18 mouse cellular contexts compared by ENCODE assay signal in the genomic region with DNA sequence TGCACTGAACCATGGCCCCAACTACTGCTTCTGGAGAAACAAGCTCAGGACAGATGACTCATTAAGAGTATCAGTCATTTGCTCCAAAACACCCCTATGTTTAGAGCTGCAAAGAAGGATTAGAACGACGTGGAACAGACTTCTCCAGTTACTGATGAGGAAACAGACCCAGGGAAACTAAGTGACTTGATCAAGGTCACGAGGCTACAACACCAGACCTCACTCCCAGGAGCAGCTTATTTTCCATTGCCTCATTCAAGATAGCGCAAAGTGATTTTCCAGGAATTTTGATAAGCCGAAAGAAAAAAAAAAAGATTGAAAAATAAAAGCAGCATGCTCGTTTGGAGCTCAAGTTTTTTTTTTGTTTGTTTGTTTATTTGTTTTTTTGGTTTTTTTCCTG. TPM values are rescaled to one million over a fixed set of nuclear protein-coding genes. Genes with fewer than 3 reads are reported as not detected.
A peak's percentile ranks its signal among the peaks of the same experiment; 100 is the strongest.
DNase-seq lines count a peak whose midpoint lies in the region; ATAC-seq and TF ChIP-seq lines count a peak whose summit lies in the region.
"Had no signal": no experiment of that assay in that cellular context is flagged by ENCODE, and none has a peak within 500 bp of the region (broad histone marks: within the 10 kb centered on the region; RNA-seq: fewer than 3 reads in every experiment).

No protein-coding gene starts in this region.

- no peaks in the 10 kb centered on the region for H3K9me3 ChIP-seq in forebrain, embryonic 13.5 days (replicated peaks)
- no peaks in the 10 kb centered on the region for H3K9me3 ChIP-seq in forebrain, embryonic 15.5 days
- no peaks in the 10 kb centered on the region for H3K9me3 ChIP-seq in hindbrain, embryonic 12.5 days (replicated peaks)
- no peaks in the 10 kb centered on the region for H3K9me3 ChIP-seq in hindbrain, embryonic 16.5 days (ENCODE audit: control insufficient read depth, low read length)
- no peaks in the 10 kb centered on the region for H3K9me3 ChIP-seq in heart, postnatal 0 days (replicated peaks; ENCODE audit: control insufficient read depth, low read length)
- H3K9me3 ChIP-seq: neural tube, embryonic 12.5 days had no signal

- H3K27ac ChIP-seq in forebrain, embryonic 13.5 days, result no peak overlapping the region
- no peak overlapping the region for H3K27ac ChIP-seq in forebrain, embryonic 15.5 days (replicated peaks)
- H3K27ac ChIP-seq in hindbrain, embryonic 12.5 days, result no peak overlapping the region
- H3K27ac ChIP-seq in hindbrain, embryonic 16.5 days (ENCODE audit: low read depth, low read length), result no peak overlapping the region
- H3K27ac ChIP-seq in heart, postnatal 0 days (ENCODE audit: low read depth), result peak overlapping the region; percentile 96

- peaks cover 20% of the 10 kb centered on the region for H3K36me3 ChIP-seq in forebrain, embryonic 13.5 days (ENCODE audit: poor library complexity, severe bottlenecking)
- H3K36me3 ChIP-seq in forebrain, embryonic 15.5 days, result peaks cover 12% of the 10 kb centered on the region; the same call in 1 of the 2 replicates
- H3K36me3 ChIP-seq in hindbrain, embryonic 12.5 days, result peaks cover 7% of the 10 kb centered on the region
- H3K36me3 ChIP-seq in hindbrain, embryonic 16.5 days (ENCODE audit: control insufficient read depth, insufficient read depth, low read length), result 0 out of 2 replicates have a peak, but pooled peaks cover 2% of the 10 kb centered on the region
- peaks cover 11% of the 10 kb centered on the region for H3K36me3 ChIP-seq in heart, postnatal 0 days (replicated peaks; ENCODE audit: control insufficient read depth, insufficient read depth, low read length)

- DNase-seq in 416B (ENCODE audit: low read depth), result peak; percentile 12
- DNase-seq in heart, postnatal 0 days (ENCODE audit: low spot score), result peak; percentile 61
- no peak for DNase-seq in urinary bladder, postnatal 10 days (ENCODE audit: low spot score)
- no peak for DNase-seq in adrenal gland, adult 18-20 months (ENCODE audit: low spot score in 2 of 2)
- DNase-seq: adrenal gland, postnatal 36 days; cerebellum, postnatal 25 days; gastrocnemius, postnatal 25 days; lung, adult 2 months; midbrain, embryonic 14.5 days had no signal

- H3K4me2 ChIP-seq in forebrain, embryonic 13.5 days, result 0 out of 2 replicates have a peak overlapping the region, but pooled peaks have one; percentile 5
- no peak overlapping the region for H3K4me2 ChIP-seq in forebrain, embryonic 15.5 days (replicated peaks)
- H3K4me2 ChIP-seq in hindbrain, embryonic 12.5 days (replicated peaks), result 0 out of 2 replicates have a peak overlapping the region, but pooled peaks have one; percentile 15
- no peak overlapping the region for H3K4me2 ChIP-seq in hindbrain, embryonic 16.5 days (ENCODE audit: low read length)
- H3K4me2 ChIP-seq in heart, postnatal 0 days (ENCODE audit: low read depth, low read length), result no peak overlapping the region; the same call in 1 of the 2 replicates

- TF ChIP-seq EP300 in heart, postnatal 0 days (IDR thresholded peaks at IDR 0.05; ENCODE audit: low read depth), result peak; percentile 72; the same call in 1 of the 2 replicates

- H3K9ac ChIP-seq in forebrain, embryonic 13.5 days, result no peak overlapping the region
- no peak overlapping the region for H3K9ac ChIP-seq in forebrain, embryonic 15.5 days (replicated peaks)
- H3K9ac ChIP-seq in hindbrain, embryonic 12.5 days, result no peak overlapping the region
- no peak overlapping the region for H3K9ac ChIP-seq in hindbrain, embryonic 16.5 days (ENCODE audit: low read depth, low read length)
- no peak overlapping the region for H3K9ac ChIP-seq in heart, postnatal 0 days (replicated peaks; ENCODE audit: low read depth, low read length)

- ATAC-seq in forebrain, embryonic 13.5 days, result no peak
- ATAC-seq in forebrain, embryonic 15.5 days (replicated peaks), result no peak
- ATAC-seq in hindbrain, embryonic 12.5 days (ENCODE audit: low FRiP score), result no peak
- no peak for ATAC-seq in hindbrain, embryonic 16.5 days
- no peak for ATAC-seq in heart, postnatal 0 days (ENCODE audit: insufficient read depth, low read depth)
- ATAC-seq: activated CD4-positive, CD25-positive, alpha-beta regulatory T cell, adult 4 months had no signal

- TF ChIP-seq CTCF in heart, postnatal 0 days (IDR thresholded peaks at IDR 0.05; ENCODE audit: low read depth), result no peak

- WGBS in forebrain, embryonic 13.5 days, result 76% methylated on average over 6 of the region's 6 CpGs
- 70% methylated on average over 6 of the region's 6 CpGs for WGBS in forebrain, embryonic 15.5 days
- WGBS in hindbrain, embryonic 12.5 days, result 84% methylated on average over 6 of the region's 6 CpGs
- WGBS in hindbrain, embryonic 16.5 days, result 85% methylated on average over 6 of the region's 6 CpGs
- WGBS in heart, postnatal 0 days, result 16% methylated on average over 6 of the region's 6 CpGs

- H3K4me3 ChIP-seq in forebrain, embryonic 13.5 days, result no peak overlapping the region
- H3K4me3 ChIP-seq in forebrain, embryonic 15.5 days, result no peak overlapping the region
- H3K4me3 ChIP-seq in hindbrain, embryonic 12.5 days, result no peak overlapping the region
- no peak overlapping the region for H3K4me3 ChIP-seq in hindbrain, embryonic 16.5 days (ENCODE audit: low read length)
- no peak overlapping the region for H3K4me3 ChIP-seq in heart, postnatal 0 days (ENCODE audit: low read depth, low read length)

- H3K27me3 ChIP-seq in forebrain, embryonic 13.5 days, result no peaks in the 10 kb centered on the region
- H3K27me3 ChIP-seq in forebrain, embryonic 15.5 days, result no peaks in the 10 kb centered on the region
- no peaks in the 10 kb centered on the region for H3K27me3 ChIP-seq in hindbrain, embryonic 12.5 days
- H3K27me3 ChIP-seq in hindbrain, embryonic 16.5 days (replicated peaks; ENCODE audit: control insufficient read depth, insufficient read depth, low read length), result no peaks in the 10 kb centered on the region
- H3K27me3 ChIP-seq in heart, postnatal 0 days (ENCODE audit: control insufficient read depth, insufficient read depth, low read length), result no peaks in the 10 kb centered on the region
- H3K27me3 ChIP-seq: neural tube, embryonic 12.5 days had no signal

- H3K4me1 ChIP-seq in forebrain, embryonic 13.5 days, result peaks cover 46% of the 10 kb centered on the region
- peaks cover 46% of the 10 kb centered on the region for H3K4me1 ChIP-seq in forebrain, embryonic 15.5 days
- peaks cover 25% of the 10 kb centered on the region for H3K4me1 ChIP-seq in hindbrain, embryonic 12.5 days
- peaks cover 21% of the 10 kb centered on the region for H3K4me1 ChIP-seq in hindbrain, embryonic 16.5 days (ENCODE audit: control insufficient read depth, insufficient read depth, low read depth, low read length)
- peaks cover 10% of the 10 kb centered on the region for H3K4me1 ChIP-seq in heart, postnatal 0 days (ENCODE audit: control insufficient read depth, insufficient read depth)

RNA-seq across cellular contexts. Expression of a gene that starts 9.4 kb away (rescaled TPM):
- polyA plus RNA-seq in forebrain, embryonic 13.5 days (2015; fragmentation: Nextera tagmentation; extraction: Ambion mirVana), result 9.0 and 10.7 TPM in 2 replicates
- 9.1 and 10.4 TPM in 2 replicates for polyA plus RNA-seq in forebrain, embryonic 15.5 days (2015; fragmentation: Nextera tagmentation; extraction: Ambion mirVana)
- 17.8 and 18.2 TPM in 2 replicates for polyA plus RNA-seq in hindbrain, embryonic 12.5 days (2016; fragmentation: Nextera tagmentation; extraction: Ambion mirVana)
- 7.2 and 9.6 TPM in 2 replicates for polyA plus RNA-seq in hindbrain, embryonic 16.5 days (2015; fragmentation: Nextera tagmentation; extraction: Ambion mirVana)
- 40.0 and 66.6 TPM in 2 replicates for total RNA-seq in heart, postnatal 0 days (2014; rRNA removed; ENCODE audit: low replicate concordance)
- polyA plus RNA-seq in heart, postnatal 0 days (2015; fragmentation: Nextera tagmentation; extraction: Ambion mirVana), result 4.4 and 4.7 TPM in 2 replicates
- 10 to 100 TPM; 11.0 to 11.8 TPM for total RNA-seq in adrenal gland, adult 18-20 months (2021)
- polyA plus RNA-seq: activated CD4-positive, CD25-positive, alpha-beta regulatory T cell, adult 4 months had no signal

RNA-seq across cellular contexts. Expression of a gene that starts 34.4 kb away (rescaled TPM):
- polyA plus RNA-seq in forebrain, embryonic 13.5 days (2015; fragmentation: Nextera tagmentation; extraction: Ambion mirVana), result 5.7 and 6.3 TPM in 2 replicates
- 5.0 TPM in 2 replicates for polyA plus RNA-seq in forebrain, embryonic 15.5 days (2015; fragmentation: Nextera tagmentation; extraction: Ambion mirVana)
- polyA plus RNA-seq in hindbrain, embryonic 12.5 days (2016; fragmentation: Nextera tagmentation; extraction: Ambion mirVana), result 7.2 and 7.9 TPM in 2 replicates
- 3.8 and 4.5 TPM in 2 replicates for polyA plus RNA-seq in hindbrain, embryonic 16.5 days (2015; fragmentation: Nextera tagmentation; extraction: Ambion mirVana)
- total RNA-seq in heart, postnatal 0 days (2014; rRNA removed; ENCODE audit: low replicate concordance), result 10.7 and 13.2 TPM in 2 replicates
- 5.5 and 6.6 TPM in 2 replicates for polyA plus RNA-seq in heart, postnatal 0 days (2015; fragmentation: Nextera tagmentation; extraction: Ambion mirVana)
- total RNA-seq in adrenal gland, adult 18-20 months (2021), result 10 to 100 TPM; 22.7 to 35.3 TPM

RNA-seq across cellular contexts. Expression of a gene that starts 48.9 kb away (rescaled TPM):
- 25.9 and 31.3 TPM in 2 replicates for polyA plus RNA-seq in forebrain, embryonic 13.5 days (2015; fragmentation: Nextera tagmentation; extraction: Ambion mirVana)
- 27.4 and 30.3 TPM in 2 replicates for polyA plus RNA-seq in forebrain, embryonic 15.5 days (2015; fragmentation: Nextera tagmentation; extraction: Ambion mirVana)
- polyA plus RNA-seq in hindbrain, embryonic 12.5 days (2016; fragmentation: Nextera tagmentation; extraction: Ambion mirVana), result 37.5 and 37.6 TPM in 2 replicates
- polyA plus RNA-seq in hindbrain, embryonic 16.5 days (2015; fragmentation: Nextera tagmentation; extraction: Ambion mirVana), result 27.2 and 33.1 TPM in 2 replicates
- not detected in 2 replicates for total RNA-seq in heart, postnatal 0 days (2014; rRNA removed; ENCODE audit: low replicate concordance)
- polyA plus RNA-seq in heart, postnatal 0 days (2015; fragmentation: Nextera tagmentation; extraction: Ambion mirVana), result 15.6 and 17.1 TPM in 2 replicates
- total RNA-seq in adrenal gland, adult 18-20 months (2021), result not detected
- total RNA-seq: adrenal gland, postnatal 36 days; gastrocnemius, postnatal 25 days; layer of hippocampus, adult 2 months; left cerebral cortex, adult 18-20 months had no signal
- polyA plus RNA-seq: spleen, adult 2 months had no signal

Comparison
In these comparisons a context has a peak if more than half of its experiments do, and no peak if none do; other contexts are left out.
1. H3K4me2 ChIP-seq: peak in forebrain, embryonic 13.5 days (single experiment) and hindbrain, embryonic 12.5 days (single experiment); none in forebrain, embryonic 15.5 days (single experiment), hindbrain, embryonic 16.5 days (single experiment) and heart, postnatal 0 days (single experiment).
2. DNase-seq: peak in 416B (single experiment) and heart, postnatal 0 days (single experiment); none in urinary bladder, postnatal 10 days (single experiment) and adrenal gland, adult 18-20 months (0 of 2).